Mouse (Mus musculus): ENCODE results near the gene Gm13696. TPM values are rescaled to one million over a fixed set of nuclear protein-coding genes. Genes with fewer than 3 reads are reported as not detected.
"Not testable (repeated sequence)": the region's sequence is repeated elsewhere in the genome, so short reads cannot be mapped to it uniquely, and the experiment has no call there.

Gm13696 gene
- total RNA-seq (2021) = 1 to 10 TPM; 2.0 to 2.1 TPM
- long read RNA-seq, experiment 1 = 0 reads
- long read RNA-seq, experiment 2 = 0 reads

DNA sequence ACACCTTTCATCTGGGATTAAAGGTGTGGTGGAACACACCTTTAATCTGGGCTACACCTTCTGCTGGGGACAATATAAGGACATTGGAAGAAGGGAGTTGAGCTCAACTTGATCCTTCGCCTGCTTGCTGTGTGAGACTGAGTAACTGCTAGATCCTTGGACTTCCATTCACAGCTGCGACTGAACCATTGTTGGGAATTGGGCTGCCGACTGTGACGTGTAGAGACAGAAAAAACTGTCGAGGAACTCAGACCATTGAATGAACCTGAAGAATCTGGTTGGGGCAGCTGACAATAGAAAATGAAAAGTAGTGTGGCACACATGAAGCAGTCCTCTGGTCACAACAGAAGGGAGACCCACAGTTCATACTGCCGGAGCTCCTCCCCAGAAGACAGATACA lies at the start of gene Gm13696:
Gene Gm13696 (plus strand): TSS at position 301 of the 400 bp plus-strand sequence.
- not testable (repeated sequence) for H3K4me3 ChIP-seq; H3K27ac ChIP-seq; DNase-seq (ENCODE audit: low spot score in 2 of 2)

DNA sequence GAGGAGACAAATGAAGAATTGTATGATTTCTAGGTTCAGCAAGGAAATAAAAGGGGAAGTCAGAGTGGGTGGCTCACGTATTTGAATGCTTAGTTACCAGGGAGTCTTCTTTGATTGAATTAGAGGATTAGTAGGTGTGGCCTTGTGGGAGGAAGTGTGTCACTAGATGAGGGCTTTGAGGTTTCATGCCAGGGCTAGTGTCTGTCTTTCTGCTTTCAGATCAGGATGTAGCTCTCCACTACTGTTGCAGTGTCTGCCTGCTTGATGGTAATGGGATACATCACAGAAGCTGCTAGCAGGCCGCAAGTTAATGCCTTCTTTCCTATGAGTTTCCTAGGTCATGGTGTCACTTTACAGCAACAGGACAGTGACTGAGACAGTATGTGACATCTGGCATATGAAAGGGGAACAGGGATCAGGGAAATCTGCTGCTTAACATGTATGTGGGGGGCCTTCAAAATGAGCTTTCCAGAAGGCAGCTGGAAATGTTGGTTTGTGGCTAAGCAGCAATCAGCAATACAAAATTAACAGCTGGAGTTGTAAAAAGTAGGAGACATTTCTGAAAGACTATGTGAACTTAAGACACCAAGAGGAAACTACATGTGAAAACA lies 43.3 kb upstream of the Gm13696 start:
- no peak overlapping the region for H3K4me3 ChIP-seq
- no peak for DNase-seq (ENCODE audit: low spot score in 2 of 2)
- no peak for TF ChIP-seq CTCF (conservative IDR thresholded peaks at IDR 0.05)

GRCm38 (mm10) chr2:83940931-83941361 lies 32.0 kb upstream of the Gm13696 start, which contains the start of gene Zswim2:
Gene Zswim2, minus strand, starts transcription at chr2:83941228.
- TF ChIP-seq CTCF (conservative IDR thresholded peaks at IDR 0.05) = no peak; the same call in none of the 2 replicates
- H3K27ac ChIP-seq = peak within 1 kb of the TSS; percentile 78

More for the DNA sequence above, 43.3 kb upstream of the Gm13696 start:
- no peak overlapping the region for H3K27ac ChIP-seq

DNA sequence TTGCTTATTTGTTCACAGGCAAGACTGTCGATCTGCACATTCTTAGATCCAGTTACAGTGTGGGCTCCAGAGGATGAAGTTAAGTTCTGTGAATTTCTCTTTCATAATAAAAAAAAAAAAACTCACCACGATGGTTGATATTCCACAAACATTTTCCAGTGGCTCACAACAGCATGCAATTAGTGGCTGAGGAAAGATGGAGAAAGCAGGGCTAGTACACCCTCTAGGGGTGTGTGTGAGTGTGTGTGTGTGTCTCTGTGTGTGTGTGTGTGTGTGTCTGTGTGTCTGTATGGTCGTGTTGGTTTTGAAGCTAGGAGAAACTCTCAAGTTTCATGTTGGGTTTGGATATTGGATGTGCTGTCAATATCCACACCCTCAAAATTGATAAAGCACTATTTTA lies 31.5 kb upstream of the Gm13696 start:
- Histone ChIP-seq H3K27ac (peak overlapping the region; percentile 78), H3K4me3 (peak overlapping the region; percentile 53)
- DNase-seq (ENCODE audit: low spot score in 2 of 2) = no peak

More at GRCm38 (mm10) chr2:83940931-83941361, 32.0 kb upstream of the Gm13696 start, which contains the start of gene Zswim2:
- peak within 1 kb of the TSS; percentile 53 for H3K4me3 ChIP-seq
- DNase-seq (ENCODE audit: low spot score in 2 of 2) = peak; percentile 88 to 93

DNA sequence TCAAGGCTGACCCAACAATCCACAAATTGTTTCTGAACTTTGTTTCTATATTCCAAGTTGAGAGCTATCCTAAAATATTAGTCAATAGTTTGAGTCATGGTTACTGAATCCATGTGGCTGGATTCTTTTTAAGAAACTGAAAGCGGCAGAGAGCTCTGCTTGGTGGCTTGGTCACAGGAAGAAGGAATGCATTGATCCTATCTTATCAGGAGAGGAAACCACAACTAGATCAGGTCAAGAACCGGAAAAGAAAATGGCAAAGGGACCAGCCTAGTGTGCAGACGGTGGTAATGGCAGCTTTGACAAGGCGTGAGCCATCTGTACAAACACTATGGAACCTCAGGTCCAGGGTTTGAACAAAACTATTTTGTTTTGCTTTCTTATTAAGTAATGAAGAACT lies 31.1 kb upstream of the Gm13696 start:
- DNase-seq (ENCODE audit: low spot score in 2 of 2) = no peak
- H3K27ac ChIP-seq = peak overlapping the region; percentile 78
- no peak for TF ChIP-seq CTCF (conservative IDR thresholded peaks at IDR 0.05)

More for the DNA sequence above, 31.5 kb upstream of the Gm13696 start:
- TF ChIP-seq CTCF (conservative IDR thresholded peaks at IDR 0.05) = no peak

DNA sequence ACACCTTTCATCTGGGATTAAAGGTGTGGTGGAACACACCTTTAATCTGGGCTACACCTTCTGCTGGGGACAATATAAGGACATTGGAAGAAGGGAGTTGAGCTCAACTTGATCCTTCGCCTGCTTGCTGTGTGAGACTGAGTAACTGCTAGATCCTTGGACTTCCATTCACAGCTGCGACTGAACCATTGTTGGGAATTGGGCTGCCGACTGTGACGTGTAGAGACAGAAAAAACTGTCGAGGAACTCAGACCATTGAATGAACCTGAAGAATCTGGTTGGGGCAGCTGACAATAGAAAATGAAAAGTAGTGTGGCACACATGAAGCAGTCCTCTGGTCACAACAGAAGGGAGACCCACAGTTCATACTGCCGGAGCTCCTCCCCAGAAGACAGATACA lies 17.5 kb upstream of the Gm13696 start, which contains the start of gene Gm13698:
Gene Gm13698 (plus strand): TSS at position 301 of the 400 bp plus-strand sequence.
- not testable (repeated sequence) for H3K27ac ChIP-seq; DNase-seq (ENCODE audit: low spot score in 2 of 2); H3K4me3 ChIP-seq

More for the DNA sequence above, 31.1 kb upstream of the Gm13696 start:
- no peak overlapping the region for H3K4me3 ChIP-seq

DNA sequence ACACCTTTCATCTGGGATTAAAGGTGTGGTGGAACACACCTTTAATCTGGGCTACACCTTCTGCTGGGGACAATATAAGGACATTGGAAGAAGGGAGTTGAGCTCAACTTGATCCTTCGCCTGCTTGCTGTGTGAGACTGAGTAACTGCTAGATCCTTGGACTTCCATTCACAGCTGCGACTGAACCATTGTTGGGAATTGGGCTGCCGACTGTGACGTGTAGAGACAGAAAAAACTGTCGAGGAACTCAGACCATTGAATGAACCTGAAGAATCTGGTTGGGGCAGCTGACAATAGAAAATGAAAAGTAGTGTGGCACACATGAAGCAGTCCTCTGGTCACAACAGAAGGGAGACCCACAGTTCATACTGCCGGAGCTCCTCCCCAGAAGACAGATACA lies 11.7 kb upstream of the Gm13696 start, which contains the start of gene Gm13693:
Gene Gm13693 (plus strand): TSS at position 301 of the 400 bp plus-strand sequence.
- DNase-seq (ENCODE audit: low spot score in 2 of 2); H3K27ac ChIP-seq; H3K4me3 ChIP-seq: not testable (repeated sequence)

GRCm38 (mm10) chr2:83967013-83967412 lies 5.9 kb upstream of the Gm13696 start, which contains the start of gene Gm13695:
Gene Gm13695, plus strand, starts transcription at chr2:83967313.
- H3K4me3 ChIP-seq; DNase-seq (ENCODE audit: low spot score in 2 of 2); H3K27ac ChIP-seq: not testable (repeated sequence)

- H3K4me3 ChIP-seq; H3K27ac ChIP-seq; DNase-seq (ENCODE audit: low spot score in 2 of 2): not testable (repeated sequence)
Observed at GRCm38 (mm10) chr2:83978633-83979032, 5.7 kb downstream of the Gm13696 start, which contains the start of gene Gm13694. Gene Gm13694, plus strand, starts transcription at chr2:83978933.

GRCm38 (mm10) chr2:83984443-83984842 lies 11.5 kb downstream of the Gm13696 start, which contains the start of gene Gm13697:
Gene Gm13697, plus strand, starts transcription at chr2:83984743.
- H3K4me3 ChIP-seq; H3K27ac ChIP-seq; DNase-seq (ENCODE audit: low spot score in 2 of 2): not testable (repeated sequence)

- DNase-seq (ENCODE audit: low spot score in 2 of 2); H3K27ac ChIP-seq; H3K4me3 ChIP-seq: not testable (repeated sequence)
Observed at GRCm38 (mm10) chr2:83990253-83990652, 17.3 kb downstream of the Gm13696 start, which contains the start of gene Gm13691. Gene Gm13691, plus strand, starts transcription at chr2:83990553.

DNA sequence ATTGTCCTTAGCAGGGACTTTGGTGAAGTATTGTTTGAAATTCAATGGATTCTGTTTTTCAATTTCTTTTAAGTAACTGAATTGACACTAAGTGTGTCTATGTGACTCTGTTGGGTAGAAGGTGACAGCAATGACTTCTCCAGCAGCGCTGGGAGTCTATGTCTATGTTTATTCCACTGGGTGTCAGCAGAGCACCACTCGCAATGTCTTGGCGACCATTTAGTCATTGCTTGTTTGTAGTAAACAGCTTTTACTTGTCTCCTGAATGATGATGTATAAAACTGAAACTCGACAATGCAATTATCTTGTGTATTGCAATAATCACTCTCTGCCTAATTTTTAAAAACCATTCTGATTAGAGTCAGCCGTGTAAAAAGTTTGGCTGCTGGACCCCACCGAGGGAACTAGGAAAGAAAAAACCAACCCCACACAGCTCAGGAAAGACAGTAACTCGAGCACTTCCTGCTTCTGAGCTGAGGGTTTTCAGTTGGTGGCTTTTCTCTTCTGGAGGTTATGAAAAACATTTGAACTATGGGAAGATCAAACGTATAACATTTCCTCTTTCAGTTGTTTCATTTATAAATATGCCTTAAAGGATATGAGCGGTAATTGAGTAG lies 20.8 kb downstream of the Gm13696 start:
- peak overlapping the region; percentile 39 for H3K4me3 ChIP-seq
- DNase-seq (ENCODE audit: low spot score in 2 of 2); H3K27ac ChIP-seq: not testable (repeated sequence)

GRCm38 (mm10) chr2:83994526-83994925 lies 21.6 kb downstream of the Gm13696 start:
- H3K27ac ChIP-seq; DNase-seq (ENCODE audit: low spot score in 2 of 2); H3K4me3 ChIP-seq: not testable (repeated sequence)
